Mouse (Mus musculus): ENCODE measurements around the gene Nrxn1.

- TF ChIP-seq GATA1 (IDR thresholded peaks at IDR 0.05; ENCODE audit: low read length) (no peak), TAL1 (IDR thresholded peaks at IDR 0.05; ENCODE audit: low read length) (no peak)
These were observed 1032.0 kb downstream of the Nrxn1 start for GRCm38 (mm10) chr17:90060872-90061271.

Data from erythroblast, embryonic 14.5 days (primary cell).